Mouse (Mus musculus): ENCODE measurements around the gene Bcat2. TPM values are rescaled to one million over a fixed set of nuclear protein-coding genes. Genes with fewer than 3 reads are reported as not detected.

The Bcat2 gene
- total and polyA plus RNA-seq, 2 experiments = 14.7 to 54.5 TPM

GRCm38 (mm10) chr7:45529461-45529860, 40.5 kb upstream of the Bcat2 start:
- H3K36me3 ChIP-seq (ENCODE audit: control insufficient read depth, insufficient read depth, low read length) = no peaks in the 10 kb centered on the region
- H3K4me3 ChIP-seq (ENCODE audit: insufficient read depth, low read depth, low read length) = no peak overlapping the region
- H3K4me1 ChIP-seq (ENCODE audit: control insufficient read depth, insufficient read depth, low read length) = peaks cover 6% of the 10 kb centered on the region
- H3K9ac ChIP-seq (ENCODE audit: low read depth, low read length) = no peak overlapping the region
- H3K27me3 ChIP-seq (ENCODE audit: control insufficient read depth, insufficient read depth, low read length) = no peaks in the 10 kb centered on the region
- no peak overlapping the region for H3K27ac ChIP-seq (replicated peaks; ENCODE audit: insufficient read depth, low read depth, low read length)
- TF ChIP-seq CTCF (IDR thresholded peaks at IDR 0.05; ENCODE audit: low read depth, low read length) (no peak), POLR2A (IDR thresholded peaks at IDR 0.05; ENCODE audit: extremely low read depth, insufficient read depth, low read length) (no peak)
- no peak for DNase-seq (ENCODE audit: extremely low read depth, low read depth, low spot score)
- 26% methylated on average over 6 of the region's 6 CpGs for WGBS
- H3K79me2 ChIP-seq (ENCODE audit: control insufficient read depth, insufficient read depth, low read length) = peaks cover 8% of the 10 kb centered on the region

- Histone ChIP-seq H3K36me3 (ENCODE audit: control insufficient read depth, insufficient read depth, low read length) (no peaks in the 10 kb centered on the region), H3K4me1 (ENCODE audit: control insufficient read depth, insufficient read depth, low read length) (no peaks in the 10 kb centered on the region; the same call in 1 of the 2 replicates), H3K79me2 (ENCODE audit: control insufficient read depth, insufficient read depth, low read length) (no peaks in the 10 kb centered on the region; the same call in 1 of the 2 replicates), H3K4me3 (ENCODE audit: insufficient read depth, low read depth, low read length) (no peak overlapping the region), H3K27me3 (ENCODE audit: control insufficient read depth, insufficient read depth, low read length) (no peaks in the 10 kb centered on the region), H3K9ac (ENCODE audit: low read depth, low read length) (no peak overlapping the region), H3K27ac (replicated peaks; ENCODE audit: insufficient read depth, low read depth, low read length) (no peak overlapping the region)
- 26% methylated on average over 2 of the region's 2 CpGs for WGBS
- no peak for DNase-seq (ENCODE audit: extremely low read depth, low read depth, low spot score)
- no peak for TF ChIP-seq POLR2A (IDR thresholded peaks at IDR 0.05; ENCODE audit: extremely low read depth, insufficient read depth, low read length)
- TF ChIP-seq CTCF (IDR thresholded peaks at IDR 0.05; ENCODE audit: low read depth, low read length) = no peak
Observed at GRCm38 (mm10) chr7:45530643-45531042, 39.3 kb upstream of the Bcat2 start.

GRCm38 (mm10) chr7:45535676-45536075, 34.3 kb upstream of the Bcat2 start:
- Histone ChIP-seq H3K4me1 (ENCODE audit: control insufficient read depth, insufficient read depth, low read length) (peaks cover 14% of the 10 kb centered on the region), H3K27ac (replicated peaks; ENCODE audit: insufficient read depth, low read depth, low read length) (no peak overlapping the region), H3K4me3 (ENCODE audit: insufficient read depth, low read depth, low read length) (no peak overlapping the region), H3K36me3 (ENCODE audit: control insufficient read depth, insufficient read depth, low read length) (no peaks in the 10 kb centered on the region), H3K9ac (ENCODE audit: low read depth, low read length) (no peak overlapping the region), H3K27me3 (ENCODE audit: control insufficient read depth, insufficient read depth, low read length) (no peaks in the 10 kb centered on the region), H3K79me2 (ENCODE audit: control insufficient read depth, insufficient read depth, low read length) (no peaks in the 10 kb centered on the region)
- TF ChIP-seq CTCF (IDR thresholded peaks at IDR 0.05; ENCODE audit: low read depth, low read length) (no peak), POLR2A (IDR thresholded peaks at IDR 0.05; ENCODE audit: extremely low read depth, insufficient read depth, low read length) (no peak)
- peak; percentile 87 for DNase-seq (ENCODE audit: extremely low read depth, low read depth, low spot score)
- 65% methylated on average over 1 of the region's 1 CpGs for WGBS

GRCm38 (mm10) chr7:45537602-45538001, 32.4 kb upstream of the Bcat2 start:
- WGBS = 93% methylated on average over 10 of the region's 10 CpGs
- Histone ChIP-seq H3K27me3 (ENCODE audit: control insufficient read depth, insufficient read depth, low read length) (no peaks in the 10 kb centered on the region), H3K4me3 (ENCODE audit: insufficient read depth, low read depth, low read length) (peak overlapping the region; percentile 58; the same call in 1 of the 2 replicates), H3K79me2 (ENCODE audit: control insufficient read depth, insufficient read depth, low read length) (no peaks in the 10 kb centered on the region), H3K27ac (replicated peaks; ENCODE audit: insufficient read depth, low read depth, low read length) (no peak overlapping the region; the same call in 1 of the 2 replicates), H3K36me3 (ENCODE audit: control insufficient read depth, insufficient read depth, low read length) (no peaks in the 10 kb centered on the region), H3K9ac (ENCODE audit: low read depth, low read length) (no peak overlapping the region), H3K4me1 (ENCODE audit: control insufficient read depth, insufficient read depth, low read length) (peaks cover 14% of the 10 kb centered on the region)
- TF ChIP-seq POLR2A (IDR thresholded peaks at IDR 0.05; ENCODE audit: extremely low read depth, insufficient read depth, low read length) (no peak), CTCF (IDR thresholded peaks at IDR 0.05; ENCODE audit: low read depth, low read length) (no peak)
- no peak for DNase-seq (ENCODE audit: extremely low read depth, low read depth, low spot score)

- peak overlapping the region; percentile 58 for H3K4me3 ChIP-seq (ENCODE audit: insufficient read depth, low read depth, low read length)
- TF ChIP-seq POLR2A (IDR thresholded peaks at IDR 0.05; ENCODE audit: extremely low read depth, insufficient read depth, low read length) (0 out of 2 replicates have a peak, but pooled peaks have one; percentile 19), CTCF (IDR thresholded peaks at IDR 0.05; ENCODE audit: low read depth, low read length) (no peak)
- DNase-seq (ENCODE audit: extremely low read depth, low read depth, low spot score) = peak; percentile 85
- H3K79me2 ChIP-seq (ENCODE audit: control insufficient read depth, insufficient read depth, low read length) = no peaks in the 10 kb centered on the region
- peak overlapping the region; percentile 65 for H3K9ac ChIP-seq (ENCODE audit: low read depth, low read length)
- 4% methylated on average over 29 of the region's 29 CpGs for WGBS
- H3K4me1 ChIP-seq (ENCODE audit: control insufficient read depth, insufficient read depth, low read length) = peaks cover 14% of the 10 kb centered on the region
- H3K27ac ChIP-seq (replicated peaks; ENCODE audit: insufficient read depth, low read depth, low read length) = peak overlapping the region; percentile 1; the same call in 1 of the 2 replicates
- H3K27me3 ChIP-seq (ENCODE audit: control insufficient read depth, insufficient read depth, low read length) = no peaks in the 10 kb centered on the region
- no peaks in the 10 kb centered on the region for H3K36me3 ChIP-seq (ENCODE audit: control insufficient read depth, insufficient read depth, low read length)
Observed at GRCm38 (mm10) chr7:45538163-45539041, 31.6 kb upstream of the Bcat2 start.

GRCm38 (mm10) chr7:45539095-45539494, 30.9 kb upstream of the Bcat2 start:
- H3K36me3 ChIP-seq (ENCODE audit: control insufficient read depth, insufficient read depth, low read length) = no peaks in the 10 kb centered on the region
- no peaks in the 10 kb centered on the region for H3K79me2 ChIP-seq (ENCODE audit: control insufficient read depth, insufficient read depth, low read length)
- H3K27ac ChIP-seq (replicated peaks; ENCODE audit: insufficient read depth, low read depth, low read length) = no peak overlapping the region
- peaks cover 14% of the 10 kb centered on the region for H3K4me1 ChIP-seq (ENCODE audit: control insufficient read depth, insufficient read depth, low read length)
- WGBS = 96% methylated on average over 3 of the region's 3 CpGs
- no peak overlapping the region for H3K9ac ChIP-seq (ENCODE audit: low read depth, low read length)
- H3K4me3 ChIP-seq (ENCODE audit: insufficient read depth, low read depth, low read length) = no peak overlapping the region
- DNase-seq (ENCODE audit: extremely low read depth, low read depth, low spot score) = no peak
- no peaks in the 10 kb centered on the region for H3K27me3 ChIP-seq (ENCODE audit: control insufficient read depth, insufficient read depth, low read length)
- TF ChIP-seq CTCF (IDR thresholded peaks at IDR 0.05; ENCODE audit: low read depth, low read length) (no peak), POLR2A (IDR thresholded peaks at IDR 0.05; ENCODE audit: extremely low read depth, insufficient read depth, low read length) (no peak)

Measured in liver, adult 2 months (tissue).